Mouse (Mus musculus): Measurements from ENCODE around the gene Upf3b. TPM values are rescaled to one million over a fixed set of nuclear protein-coding genes. Genes with fewer than 3 reads are reported as not detected.
"Not testable (repeated sequence)": the region's sequence is repeated elsewhere in the genome, so short reads cannot be mapped to it uniquely, and the experiment has no call there.

Gene Upf3b
- 31.2 and 37.8 TPM in 2 replicates for polyA plus RNA-seq (2012; rRNA removed)

- TF ChIP-seq POLR2A (IDR thresholded peaks at IDR 0.05; ENCODE audit: borderline replicate concordance, extremely low read depth, insufficient read depth, insufficient read length, poor library complexity, severe bottlenecking) (peak; percentile 39; the same call in 1 of the 2 replicates), CTCF (IDR thresholded peaks at IDR 0.05; ENCODE audit: borderline replicate concordance, extremely low read depth, insufficient read depth, insufficient read length) (no peak)
- peak; percentile 99 for DNase-seq (ENCODE audit: low read depth)
Observed at GRCm38 (mm10) chrX:37110193-37110880, at the start of gene Upf3b. Upf3b (minus strand) TSS chrX:37110322.

GRCm38 (mm10) chrX:37157839-37158238, 47.7 kb upstream of the Upf3b start:
- TF ChIP-seq CTCF (IDR thresholded peaks at IDR 0.05; ENCODE audit: borderline replicate concordance, extremely low read depth, insufficient read depth, insufficient read length) (peak; percentile 48; the same call in 1 of the 2 replicates), POLR2A (IDR thresholded peaks at IDR 0.05; ENCODE audit: borderline replicate concordance, extremely low read depth, insufficient read depth, insufficient read length, poor library complexity, severe bottlenecking) (no peak)
- DNase-seq (ENCODE audit: low read depth): peak; percentile 5

GRCm38 (mm10) chrX:37144954-37145353, 34.8 kb upstream of the Upf3b start:
- TF ChIP-seq POLR2A (IDR thresholded peaks at IDR 0.05; ENCODE audit: borderline replicate concordance, extremely low read depth, insufficient read depth, insufficient read length, poor library complexity, severe bottlenecking): no peak
- TF ChIP-seq CTCF (IDR thresholded peaks at IDR 0.05; ENCODE audit: borderline replicate concordance, extremely low read depth, insufficient read depth, insufficient read length): peak; percentile 33; the same call in 1 of the 2 replicates
- peak; percentile 29 for DNase-seq (ENCODE audit: low read depth)

GRCm38 (mm10) chrX:37144498-37144897, 34.4 kb upstream of the Upf3b start:
- not testable (repeated sequence) for DNase-seq (ENCODE audit: low read depth)

GRCm38 (mm10) chrX:37141732-37142131, 31.6 kb upstream of the Upf3b start:
- DNase-seq (ENCODE audit: low read depth): no peak
- no peak for TF ChIP-seq CTCF (IDR thresholded peaks at IDR 0.05; ENCODE audit: borderline replicate concordance, extremely low read depth, insufficient read depth, insufficient read length)
- TF ChIP-seq POLR2A (IDR thresholded peaks at IDR 0.05; ENCODE audit: borderline replicate concordance, extremely low read depth, insufficient read depth, insufficient read length, poor library complexity, severe bottlenecking): no peak

- peak; percentile 30; the same call in 1 of the 2 replicates for TF ChIP-seq POLR2A (IDR thresholded peaks at IDR 0.05; ENCODE audit: borderline replicate concordance, extremely low read depth, insufficient read depth, insufficient read length, poor library complexity, severe bottlenecking)
- TF ChIP-seq CTCF (IDR thresholded peaks at IDR 0.05; ENCODE audit: borderline replicate concordance, extremely low read depth, insufficient read depth, insufficient read length): no peak
Observed at GRCm38 (mm10) chrX:37126671-37127358, 16.7 kb upstream of the Upf3b start, which contains the start of gene Nkap. Nkap (plus strand) TSS chrX:37126795.

GRCm38 (mm10) chrX:37125511-37125910, 15.4 kb upstream of the Upf3b start:
- TF ChIP-seq CTCF (IDR thresholded peaks at IDR 0.05; ENCODE audit: borderline replicate concordance, extremely low read depth, insufficient read depth, insufficient read length) (no peak), POLR2A (IDR thresholded peaks at IDR 0.05; ENCODE audit: borderline replicate concordance, extremely low read depth, insufficient read depth, insufficient read length, poor library complexity, severe bottlenecking) (no peak)
- DNase-seq (ENCODE audit: low read depth): no peak

More at GRCm38 (mm10) chrX:37126671-37127358, 16.7 kb upstream of the Upf3b start, which contains the start of gene Nkap:
- DNase-seq (ENCODE audit: low read depth): peak; percentile 95

- no peak for DNase-seq (ENCODE audit: low read depth)
- no peak for TF ChIP-seq POLR2A (IDR thresholded peaks at IDR 0.05; ENCODE audit: borderline replicate concordance, extremely low read depth, insufficient read depth, insufficient read length, poor library complexity, severe bottlenecking)
- no peak for TF ChIP-seq CTCF (IDR thresholded peaks at IDR 0.05; ENCODE audit: borderline replicate concordance, extremely low read depth, insufficient read depth, insufficient read length)
Observed at GRCm38 (mm10) chrX:37120212-37120611, 10.1 kb upstream of the Upf3b start.

GRCm38 (mm10) chrX:37119585-37119984, 9.5 kb upstream of the Upf3b start:
- TF ChIP-seq CTCF (IDR thresholded peaks at IDR 0.05; ENCODE audit: borderline replicate concordance, extremely low read depth, insufficient read depth, insufficient read length) (no peak), POLR2A (IDR thresholded peaks at IDR 0.05; ENCODE audit: borderline replicate concordance, extremely low read depth, insufficient read depth, insufficient read length, poor library complexity, severe bottlenecking) (no peak)
- DNase-seq (ENCODE audit: low read depth): no peak

- no peak for DNase-seq (ENCODE audit: low read depth)
- no peak for TF ChIP-seq POLR2A (IDR thresholded peaks at IDR 0.05; ENCODE audit: borderline replicate concordance, extremely low read depth, insufficient read depth, insufficient read length, poor library complexity, severe bottlenecking)
- no peak for TF ChIP-seq CTCF (IDR thresholded peaks at IDR 0.05; ENCODE audit: borderline replicate concordance, extremely low read depth, insufficient read depth, insufficient read length)
Observed at GRCm38 (mm10) chrX:37117085-37117484, 7.0 kb upstream of the Upf3b start.

- DNase-seq (ENCODE audit: low read depth): no peak
- TF ChIP-seq POLR2A (IDR thresholded peaks at IDR 0.05; ENCODE audit: borderline replicate concordance, extremely low read depth, insufficient read depth, insufficient read length, poor library complexity, severe bottlenecking): no peak
Observed at GRCm38 (mm10) chrX:37110881-37111193, 715 bp upstream of the Upf3b start.
